Mouse (Mus musculus) hindbrain, embryonic 15.5 days (tissue): Measurements from ENCODE around the gene Efcab6. TPM values are rescaled to one million over a fixed set of nuclear protein-coding genes. Genes with fewer than 3 reads are reported as not detected.

Experiments
- ATAC-seq: fragments of 200-750 bp; cut with Nextera tagmentation; 2 replicates; pipeline ENCODE4 v1.8.0; 2017; ENCODE audit warnings: low read depth, moderate number of reproducible peaks, moderate TSS enrichment; ENCODE audit not compliant: low FRiP score
- H3K27ac ChIP-seq: fragments of 300-500 bp; sonication (generic); replicated peaks from 2 replicates; pipeline ENCODE4 v1.5.1; 2015; ENCODE audit warnings: mild to moderate bottlenecking, inconsistent platforms
- H3K27me3 ChIP-seq: fragments of 300-500 bp; sonication (generic); 2 replicates; pipeline ENCODE4 v1.6.1; 2015; ENCODE audit warnings: control low read depth, inconsistent platforms
- H3K36me3 ChIP-seq: fragments of 300-500 bp; sonication (generic); 2 replicates; pipeline ENCODE4 v1.6.1; 2015; ENCODE audit warnings: control low read depth, inconsistent platforms
- H3K4me1 ChIP-seq: fragments of 300-500 bp; sonication (generic); replicated peaks from 2 replicates; pipeline ENCODE4 v1.6.1; 2015; ENCODE audit warnings: control low read depth, inconsistent platforms
- H3K4me2 ChIP-seq: fragments of 300-500 bp; sonication (generic); 2 replicates; pipeline ENCODE4 v1.6.1; 2015; ENCODE audit warnings: moderate library complexity, mild to moderate bottlenecking, inconsistent platforms
- H3K4me3 ChIP-seq: fragments of 300-500 bp; sonication (generic); 2 replicates; pipeline ENCODE4 v1.5.1; 2015; ENCODE audit warnings: mild to moderate bottlenecking, inconsistent platforms
- H3K9ac ChIP-seq: fragments of 300-500 bp; sonication (generic); 2 replicates; pipeline ENCODE4 v1.6.1; 2015; ENCODE audit warnings: inconsistent platforms
- H3K9me3 ChIP-seq: fragments of 300-500 bp; sonication (generic); 2 replicates; pipeline ENCODE4 v1.6.1; 2016; ENCODE audit warnings: control low read depth, inconsistent platforms
- WGBS: fragments of 180-500 bp; shearing (Covaris S2); methylation state at CpG from one replicate; pipeline ENCODE4 v1.1.7; 2015; 5-methylcytosine and 5-hydroxymethylcytosine counted together
- polyA plus RNA-seq: library from polyadenylated mRNA; unstranded; fragments of >200 nt; fragmentation: Nextera tagmentation; extraction: Ambion mirVana; gene quantifications from 2 replicates; pipeline ENCODE4 v1.2.1, GENCODE M21; 2015

Gene Efcab6
- polyA plus RNA-seq, 1 experiment from 2014 or later, result 0.45 TPM

DNA sequence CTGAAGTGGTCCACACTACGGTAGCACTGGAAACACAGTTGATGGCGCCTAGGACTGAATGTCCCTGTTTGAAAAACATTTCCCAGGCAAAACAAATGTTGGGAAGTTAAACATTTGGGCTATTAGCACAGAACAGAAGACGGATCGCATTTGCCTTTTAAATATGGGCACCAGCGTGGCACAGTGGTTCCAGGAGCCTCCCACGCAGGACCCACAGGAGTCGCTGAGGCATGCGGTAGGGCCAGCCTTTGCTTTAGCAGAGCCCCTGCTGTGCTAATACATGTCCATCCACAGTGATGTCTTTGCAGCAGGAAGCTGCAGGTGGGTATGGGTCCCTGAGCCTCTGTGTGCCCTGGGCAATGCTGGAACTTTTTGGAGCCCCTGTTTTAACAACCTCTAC, 237.2 kb downstream of the Efcab6 start:
- no peaks in the 10 kb centered on the region for H3K9me3 ChIP-seq
- H3K4me2 ChIP-seq, result no peak overlapping the region
- no peak overlapping the region for H3K27ac ChIP-seq
- H3K4me1 ChIP-seq, result peaks cover 11% of the 10 kb centered on the region; the same call in 1 of the 2 replicates
- no peak overlapping the region for H3K9ac ChIP-seq
- no peak for ATAC-seq
- H3K36me3 ChIP-seq, result no peaks in the 10 kb centered on the region
- no peaks in the 10 kb centered on the region for H3K27me3 ChIP-seq
- H3K4me3 ChIP-seq, result no peak overlapping the region
- WGBS, result 78% methylated on average over 8 of the region's 8 CpGs

Other genes starting within 250 kb of the Efcab6 start
- 109 and 120 TPM in 2 replicates for gene Sult4a1, start 40.4 kb upstream of the Efcab6 start, polyA plus RNA-seq
- gene Pnpla5, start 57.8 kb upstream of the Efcab6 start, polyA plus RNA-seq, result not detected in 2 replicates
- gene Pnpla3, start 102.5 kb upstream of the Efcab6 start, polyA plus RNA-seq, result 5.0 and 6.6 TPM in 2 replicates
- gene Samm50, start 126.9 kb upstream of the Efcab6 start, polyA plus RNA-seq, result 85.9 and 88.6 TPM in 2 replicates
- gene Parvb, start 166.7 kb upstream of the Efcab6 start, polyA plus RNA-seq, result 3.7 and 5.5 TPM in 2 replicates